Mouse (Mus musculus): ENCODE measurements around the gene Rbm12. TPM values are rescaled to one million over a fixed set of nuclear protein-coding genes. Genes with fewer than 3 reads are reported as not detected.
"Not testable (repeated sequence)": the region's sequence is repeated elsewhere in the genome, so short reads cannot be mapped to it uniquely, and the experiment has no call there.

The Rbm12 gene
- polyA plus RNA-seq, 1 experiment from 2014 or later = 25.8 TPM

DNA sequence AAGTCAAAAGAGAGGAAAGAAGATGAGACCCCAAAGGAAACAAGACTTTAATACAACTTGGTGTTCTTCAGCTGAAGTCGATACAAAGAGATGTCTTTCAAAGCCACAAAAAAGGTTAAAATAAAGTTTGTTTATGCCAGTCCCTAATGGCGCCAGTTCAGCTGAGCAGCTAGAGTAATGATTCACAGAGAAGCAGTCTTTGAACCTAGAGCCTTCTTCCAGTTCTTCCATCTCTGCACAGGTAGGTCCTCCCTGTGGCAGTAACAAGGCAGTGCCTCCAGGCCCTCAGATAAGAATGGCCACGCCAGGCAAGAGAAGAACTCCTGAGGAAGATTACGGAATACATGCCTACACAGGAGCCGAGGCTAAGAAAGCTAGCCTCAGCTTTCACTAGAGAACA, 12.0 kb upstream of the Rbm12 start:
- no peak overlapping the region for H3K9ac ChIP-seq
- WGBS = 87% methylated on average over 5 of the region's 5 CpGs
- no peak overlapping the region for H3K4me3 ChIP-seq (replicated peaks)
- H3K4me2 ChIP-seq (replicated peaks) = no peak overlapping the region
- no peaks in the 10 kb centered on the region for H3K4me1 ChIP-seq (replicated peaks)
- no peaks in the 10 kb centered on the region for H3K27me3 ChIP-seq (replicated peaks)
- H3K36me3 ChIP-seq = 0 out of 2 replicates have a peak, but pooled peaks cover 4% of the 10 kb centered on the region
- no peaks in the 10 kb centered on the region for H3K9me3 ChIP-seq
- no peak for ATAC-seq
- no peak overlapping the region for H3K27ac ChIP-seq

DNA sequence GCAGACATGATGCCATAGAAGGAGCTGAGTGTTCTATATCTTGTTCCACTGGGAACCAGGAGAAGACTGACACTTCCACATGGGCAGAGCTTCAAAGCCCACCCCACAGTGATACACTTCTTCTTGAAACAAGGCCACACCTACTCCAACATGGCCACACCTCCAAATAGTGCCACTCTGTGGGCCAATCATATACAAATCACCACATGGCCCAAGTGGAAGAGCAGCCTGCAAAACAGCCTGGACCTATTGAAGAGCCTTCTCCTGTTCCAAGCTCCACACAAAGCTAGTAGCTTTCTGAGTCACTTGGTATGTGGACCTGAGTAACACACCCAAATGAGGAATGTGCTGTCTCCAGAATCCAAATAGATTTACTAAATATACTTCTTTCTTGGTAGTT, 7.8 kb upstream of the Rbm12 start:
- H3K4me2 ChIP-seq (replicated peaks) = no peak overlapping the region
- H3K9me3 ChIP-seq = no peaks in the 10 kb centered on the region
- H3K4me1 ChIP-seq (replicated peaks) = no peaks in the 10 kb centered on the region
- H3K27ac ChIP-seq = no peak overlapping the region
- H3K4me3 ChIP-seq (replicated peaks) = no peak overlapping the region
- H3K27me3 ChIP-seq (replicated peaks) = no peaks in the 10 kb centered on the region
- no peak overlapping the region for H3K9ac ChIP-seq
- no peak for ATAC-seq
- 0 out of 2 replicates have a peak, but pooled peaks cover 4% of the 10 kb centered on the region for H3K36me3 ChIP-seq

DNA sequence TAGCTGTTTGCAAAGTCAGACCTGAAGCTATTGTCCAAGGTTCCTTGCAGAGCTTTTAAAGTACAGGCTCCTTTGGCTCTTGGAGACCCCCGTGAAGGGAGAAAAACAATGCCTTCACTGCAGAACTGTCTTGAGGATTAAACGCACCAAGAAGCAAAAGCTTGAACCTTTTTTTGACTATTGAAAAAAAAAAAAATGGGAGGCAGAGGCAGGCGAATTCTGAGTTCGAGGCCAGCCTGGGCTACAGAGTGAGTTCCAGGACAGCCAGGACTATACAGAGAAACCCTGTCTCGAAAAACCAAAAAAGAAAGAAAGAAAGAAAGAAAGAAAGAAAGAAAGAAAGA, 274 bp upstream of the Rbm12 start:
- 26% methylated on average over 5 of the region's 5 CpGs for WGBS
- H3K4me1 ChIP-seq (replicated peaks); H3K9me3 ChIP-seq; H3K36me3 ChIP-seq; H3K27me3 ChIP-seq (replicated peaks): not testable (repeated sequence)
- peak overlapping the region; percentile 99 for H3K9ac ChIP-seq
- peak; percentile 1; the same call in 1 of the 2 replicates for ATAC-seq
- 0 out of 2 replicates have a peak overlapping the region, but pooled peaks have one; percentile 90 for H3K27ac ChIP-seq
- peak overlapping the region; percentile 90 for H3K4me3 ChIP-seq (replicated peaks)
- peak overlapping the region; percentile 55 for H3K4me2 ChIP-seq (replicated peaks)

DNA sequence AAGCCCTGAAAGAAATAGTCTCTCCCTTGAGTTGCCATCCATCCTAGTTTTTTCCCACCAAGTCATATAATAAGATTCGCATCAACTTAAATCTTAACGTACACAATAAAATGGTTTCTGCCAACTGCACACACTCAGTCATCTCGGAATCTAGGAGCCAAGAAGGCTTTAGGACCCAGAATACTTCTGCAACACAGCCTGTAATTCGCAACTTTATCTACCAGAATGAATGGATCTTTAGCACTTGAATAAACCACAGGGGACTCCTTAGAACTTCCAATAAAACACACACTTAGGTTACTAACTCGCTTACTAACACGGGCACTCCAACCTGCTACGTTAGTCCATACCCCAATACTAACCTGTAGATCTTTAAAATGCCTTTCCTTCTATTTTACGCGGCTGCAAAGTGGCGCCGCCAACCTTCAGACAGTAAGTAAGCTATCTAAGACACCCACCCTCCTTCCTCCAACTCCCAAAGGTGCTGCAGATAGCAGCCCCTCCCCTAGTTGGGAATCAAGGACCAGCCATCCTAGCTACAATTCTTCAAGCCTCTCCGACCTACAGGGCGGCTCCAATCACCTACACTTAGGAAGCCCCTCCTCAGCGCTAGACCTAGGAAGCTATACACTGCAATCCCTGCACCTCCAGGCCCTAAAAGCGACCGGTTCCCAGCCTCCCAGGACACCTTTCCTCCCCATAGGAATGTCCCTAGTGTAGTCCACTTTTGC, 986 bp downstream of the Rbm12 start:
- H3K9ac ChIP-seq = peak overlapping the region; percentile 99
- 0 out of 2 replicates have a peak, but pooled peaks cover 9% of the 10 kb centered on the region for H3K4me1 ChIP-seq (replicated peaks)

DNA sequence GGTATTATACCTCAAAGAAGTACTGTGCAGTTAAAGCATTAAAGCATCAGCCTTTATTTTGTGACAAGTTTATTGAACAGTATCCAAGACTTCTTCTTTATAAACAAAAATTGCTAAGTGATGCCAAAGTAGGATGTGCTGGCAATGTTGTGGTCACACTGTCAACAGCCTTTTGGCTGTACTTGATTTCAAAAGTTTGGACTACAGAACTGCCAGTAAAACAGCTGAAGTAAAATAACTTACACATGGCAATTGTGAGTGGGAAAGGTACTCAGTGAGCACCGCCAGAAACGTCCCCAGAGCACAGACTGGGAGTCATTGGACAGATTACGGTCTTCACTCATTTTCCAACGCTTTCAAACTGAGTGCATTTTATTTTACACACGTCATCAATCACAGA, 19.9 kb downstream of the Rbm12 start:
- Histone ChIP-seq H3K4me3 (replicated peaks) (no peak overlapping the region), H3K4me2 (replicated peaks) (no peak overlapping the region), H3K9me3 (no peaks in the 10 kb centered on the region), H3K27me3 (replicated peaks) (no peaks in the 10 kb centered on the region), H3K9ac (no peak overlapping the region), H3K36me3 (peaks cover 23% of the 10 kb centered on the region), H3K27ac (no peak overlapping the region), H3K4me1 (replicated peaks) (no peaks in the 10 kb centered on the region)
- 75% methylated on average over 5 of the region's 5 CpGs for WGBS
- ATAC-seq = no peak

More for the DNA sequence above, 986 bp downstream of the Rbm12 start:
- peak overlapping the region; percentile 55 for H3K4me2 ChIP-seq (replicated peaks)
- H3K4me3 ChIP-seq (replicated peaks) = peak overlapping the region; percentile 90
- peak; percentile 76 for ATAC-seq
- H3K27me3 ChIP-seq (replicated peaks) = no peaks in the 10 kb centered on the region
- peak overlapping the region; percentile 90 for H3K27ac ChIP-seq
- H3K36me3 ChIP-seq = no peaks in the 10 kb centered on the region
- no peaks in the 10 kb centered on the region for H3K9me3 ChIP-seq
- WGBS = under 1% methylated on average over 16 of the region's 16 CpGs

DNA sequence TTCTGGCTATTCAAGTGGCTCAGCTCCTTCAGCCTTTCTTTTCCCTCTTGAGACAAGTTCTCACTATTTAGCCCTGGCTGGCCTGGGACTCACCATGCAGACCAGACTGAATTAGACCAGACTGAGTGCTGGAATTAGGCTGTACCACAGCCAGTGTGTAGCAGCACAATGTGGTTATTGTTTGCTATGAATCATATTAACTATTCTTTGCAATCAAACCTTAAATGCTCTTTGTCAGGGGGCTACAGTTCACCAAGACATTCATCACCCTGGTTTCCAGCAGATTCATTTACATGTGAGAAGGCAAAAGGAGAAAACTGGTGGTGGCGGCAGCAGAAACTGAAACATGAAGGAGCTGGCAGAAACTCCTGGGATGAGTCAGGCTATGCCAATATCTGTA, 22.0 kb downstream of the Rbm12 start:
- Histone ChIP-seq H3K9ac (no peak overlapping the region), H3K4me2 (replicated peaks) (no peak overlapping the region), H3K9me3 (no peaks in the 10 kb centered on the region), H3K4me3 (replicated peaks) (no peak overlapping the region), H3K27me3 (replicated peaks) (no peaks in the 10 kb centered on the region), H3K4me1 (replicated peaks) (no peaks in the 10 kb centered on the region), H3K27ac (no peak overlapping the region), H3K36me3 (peaks cover 6% of the 10 kb centered on the region; the same call in 1 of the 2 replicates)
- WGBS = 91% methylated on average over 1 of the region's 1 CpGs
- no peak for ATAC-seq

DNA sequence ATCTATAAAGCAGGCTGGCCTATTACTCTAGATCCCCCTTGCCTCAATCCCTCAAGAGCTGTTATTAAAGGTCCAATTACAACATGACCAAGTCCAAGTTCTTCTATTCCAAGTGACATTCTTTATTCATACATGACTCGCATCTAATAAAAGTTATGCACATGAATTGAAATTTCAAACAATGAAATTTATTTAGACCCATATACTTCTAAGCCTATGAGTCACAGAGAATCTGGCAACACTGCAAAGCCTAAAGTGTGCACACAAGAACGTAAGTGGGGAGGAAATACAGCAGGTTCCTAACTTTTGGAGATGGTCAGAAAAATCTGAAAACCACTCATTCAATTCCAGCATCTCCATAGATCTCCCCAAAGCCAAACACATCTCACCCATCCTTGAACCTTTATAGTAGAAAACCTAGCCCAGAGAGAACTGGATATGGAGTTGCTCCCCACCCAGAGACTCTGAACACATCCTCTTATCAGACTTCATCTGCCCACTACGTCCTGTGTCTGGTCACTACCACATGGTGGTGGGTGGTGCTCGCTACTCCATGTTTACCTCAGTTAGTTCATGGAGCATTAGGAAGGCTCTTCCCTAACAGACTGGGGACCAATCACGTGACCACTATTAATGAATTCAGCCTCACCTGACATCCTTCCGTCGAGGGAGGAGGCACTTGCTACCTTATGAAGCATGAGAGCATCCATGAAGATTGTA, 24.2 kb downstream of the Rbm12 start:
- H3K4me2 ChIP-seq (replicated peaks) = no peak overlapping the region
- 88% methylated on average over 7 of the region's 7 CpGs for WGBS
- H3K4me3 ChIP-seq (replicated peaks) = no peak overlapping the region
- H3K27ac ChIP-seq = no peak overlapping the region
- no peaks in the 10 kb centered on the region for H3K4me1 ChIP-seq (replicated peaks)
- peaks cover 6% of the 10 kb centered on the region; the same call in 1 of the 2 replicates for H3K36me3 ChIP-seq
- no peak for ATAC-seq
- no peaks in the 10 kb centered on the region for H3K9me3 ChIP-seq
- no peaks in the 10 kb centered on the region for H3K27me3 ChIP-seq (replicated peaks)
- H3K9ac ChIP-seq = no peak overlapping the region

DNA sequence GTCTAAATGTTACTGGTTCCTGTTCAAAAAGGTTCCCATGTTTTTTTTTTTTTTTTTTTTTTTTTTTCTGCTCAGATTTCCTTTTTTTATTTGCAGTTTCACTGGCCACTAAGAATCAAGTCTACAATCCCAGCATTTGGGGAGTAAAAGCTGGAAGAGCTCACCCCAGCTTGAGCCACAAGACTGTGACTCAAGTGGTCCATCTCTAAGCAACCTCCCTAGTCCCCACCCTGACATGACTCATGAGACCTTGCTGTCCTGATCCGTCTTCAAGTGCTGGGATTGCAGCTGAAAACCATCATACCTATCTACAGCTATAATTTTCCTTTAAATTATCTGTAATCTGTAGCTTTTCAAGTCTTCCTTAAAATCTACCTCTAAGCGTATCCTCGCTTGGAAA, 27.2 kb downstream of the Rbm12 start:
- Histone ChIP-seq H3K36me3 (peaks cover 1% of the 10 kb centered on the region; the same call in 1 of the 2 replicates), H3K27ac (no peak overlapping the region), H3K4me1 (replicated peaks) (peaks cover 7% of the 10 kb centered on the region; the same call in 1 of the 2 replicates), H3K27me3 (replicated peaks) (no peaks in the 10 kb centered on the region), H3K9ac (no peak overlapping the region), H3K9me3 (no peaks in the 10 kb centered on the region), H3K4me2 (replicated peaks) (no peak overlapping the region), H3K4me3 (replicated peaks) (no peak overlapping the region)
- 85% methylated on average over 3 of the region's 3 CpGs for WGBS
- no peak for ATAC-seq

DNA sequence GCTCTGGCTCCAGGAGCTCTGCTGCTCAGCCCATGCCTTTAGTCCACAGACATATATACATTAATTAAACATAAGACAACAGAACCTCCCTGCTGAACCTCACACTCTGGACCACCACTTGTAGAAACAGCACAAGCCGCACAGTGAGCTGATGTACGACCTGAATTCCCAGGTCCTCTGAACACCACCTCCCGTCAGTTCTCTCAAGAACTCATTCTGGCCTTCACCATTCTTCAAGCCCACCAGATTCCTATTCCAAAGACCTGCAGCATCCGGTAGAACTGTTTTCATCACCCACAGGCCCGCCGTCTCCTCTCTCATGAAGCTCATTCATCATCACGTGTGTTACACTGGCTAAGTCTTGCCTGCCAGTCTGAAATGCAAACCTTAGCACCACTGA, 31.4 kb downstream of the Rbm12 start:
- Histone ChIP-seq H3K9me3 (no peaks in the 10 kb centered on the region), H3K27ac (no peak overlapping the region), H3K4me2 (replicated peaks) (no peak overlapping the region), H3K27me3 (replicated peaks) (no peaks in the 10 kb centered on the region), H3K4me1 (replicated peaks) (peaks cover 8% of the 10 kb centered on the region; the same call in 1 of the 2 replicates), H3K36me3 (peaks cover 34% of the 10 kb centered on the region), H3K9ac (no peak overlapping the region), H3K4me3 (replicated peaks) (no peak overlapping the region)
- WGBS = 66% methylated on average over 7 of the region's 7 CpGs
- ATAC-seq = no peak

DNA sequence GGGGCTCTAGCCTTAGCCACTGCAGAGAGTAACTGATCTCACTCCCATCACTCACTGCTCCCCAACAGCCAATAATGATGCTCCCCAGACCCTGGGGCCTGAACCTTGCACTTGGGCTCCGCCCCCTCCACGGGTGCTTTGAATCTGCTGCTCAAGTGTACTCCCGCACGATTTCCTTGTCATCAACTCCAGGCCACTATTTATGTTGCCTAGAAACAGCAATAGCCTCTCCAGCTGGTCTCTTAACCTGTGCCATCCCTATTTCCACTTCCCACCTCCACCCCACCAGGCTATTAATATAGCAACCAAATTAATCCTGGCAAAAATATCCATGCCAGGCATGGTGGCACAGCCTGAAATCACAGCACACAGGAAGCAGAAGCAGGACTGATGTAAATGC, 32.1 kb downstream of the Rbm12 start:
- WGBS = 35% methylated on average over 4 of the region's 4 CpGs
- no peak overlapping the region for H3K4me2 ChIP-seq (replicated peaks)
- H3K4me3 ChIP-seq (replicated peaks) = no peak overlapping the region
- peaks cover 34% of the 10 kb centered on the region for H3K36me3 ChIP-seq
- peaks cover 8% of the 10 kb centered on the region; the same call in 1 of the 2 replicates for H3K4me1 ChIP-seq (replicated peaks)
- no peak overlapping the region for H3K27ac ChIP-seq
- peak; percentile 58 for ATAC-seq
- no peak overlapping the region for H3K9ac ChIP-seq
- H3K9me3 ChIP-seq = no peaks in the 10 kb centered on the region
- H3K27me3 ChIP-seq (replicated peaks) = no peaks in the 10 kb centered on the region

DNA sequence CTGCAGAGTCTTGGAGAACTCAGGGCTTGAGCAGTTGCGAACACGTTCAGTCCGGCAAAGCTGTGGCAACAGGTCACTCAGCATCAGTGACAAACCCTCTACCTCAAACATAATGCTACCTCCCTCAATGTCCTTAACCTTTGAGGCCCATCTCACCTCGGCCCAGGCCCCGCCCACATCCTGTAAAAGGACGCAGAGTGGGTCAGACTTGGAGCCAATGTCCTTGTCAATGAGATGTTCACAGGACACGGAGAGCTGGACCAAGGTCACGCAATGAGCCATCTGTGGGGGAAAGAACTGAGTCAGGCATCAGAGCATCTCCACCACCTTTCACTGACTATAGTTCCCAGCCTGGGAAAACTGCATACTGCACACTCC, 32.6 kb downstream of the Rbm12 start:
- no peak overlapping the region for H3K9ac ChIP-seq
- no peaks in the 10 kb centered on the region for H3K9me3 ChIP-seq
- no peak overlapping the region for H3K27ac ChIP-seq
- peaks cover 34% of the 10 kb centered on the region for H3K36me3 ChIP-seq
- H3K4me3 ChIP-seq (replicated peaks) = no peak overlapping the region
- H3K4me1 ChIP-seq (replicated peaks) = peaks cover 8% of the 10 kb centered on the region; the same call in 1 of the 2 replicates
- no peak overlapping the region for H3K4me2 ChIP-seq (replicated peaks)
- peak; percentile 13; the same call in 1 of the 2 replicates for ATAC-seq
- H3K27me3 ChIP-seq (replicated peaks) = no peaks in the 10 kb centered on the region
- 80% methylated on average over 8 of the region's 8 CpGs for WGBS

DNA sequence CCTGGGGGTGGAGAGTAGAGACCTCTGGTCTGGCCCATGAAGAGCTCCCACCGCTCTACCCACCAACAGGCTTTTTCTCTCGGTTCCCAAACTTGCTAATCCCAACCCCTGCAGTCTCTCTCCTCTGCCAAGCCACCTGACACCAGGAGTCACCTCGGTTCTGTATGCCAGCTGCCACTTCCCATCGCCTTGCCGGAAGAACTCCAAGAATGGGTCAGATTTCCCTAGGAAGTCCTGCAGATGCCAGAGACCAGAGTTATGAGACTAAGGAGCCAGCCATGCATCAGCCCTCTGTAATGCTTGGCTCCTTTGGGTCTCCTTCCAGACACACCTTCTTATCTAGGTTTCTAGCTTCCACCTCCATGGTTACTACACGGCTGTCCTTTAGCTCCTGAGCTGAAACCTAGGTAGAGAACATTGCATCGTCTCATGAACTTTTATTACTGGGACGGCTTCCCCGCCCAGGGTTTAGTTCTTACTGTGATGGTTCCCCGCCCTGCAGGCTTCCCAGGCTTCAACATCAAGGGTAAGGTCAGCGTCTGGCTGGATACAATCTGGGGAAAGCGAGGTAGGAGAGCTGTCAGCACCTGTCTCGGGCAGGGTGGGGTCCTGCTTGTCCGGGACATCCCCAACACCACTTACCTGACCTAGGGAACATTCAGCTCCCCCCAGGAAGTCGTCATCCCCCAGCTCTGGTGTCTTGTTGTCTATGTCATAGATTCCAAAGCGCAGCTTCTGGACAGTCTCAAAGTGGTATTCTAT, 33.2 kb downstream of the Rbm12 start:
- Histone ChIP-seq H3K4me2 (replicated peaks) (no peak overlapping the region), H3K27me3 (replicated peaks) (no peaks in the 10 kb centered on the region), H3K4me3 (replicated peaks) (no peak overlapping the region), H3K9ac (no peak overlapping the region), H3K4me1 (replicated peaks) (peaks cover 8% of the 10 kb centered on the region; the same call in 1 of the 2 replicates), H3K9me3 (no peaks in the 10 kb centered on the region), H3K27ac (no peak overlapping the region), H3K36me3 (peaks cover 40% of the 10 kb centered on the region)
- ATAC-seq = no peak
- 85% methylated on average over 16 of the region's 16 CpGs for WGBS

All from intestine, embryonic 15.5 days (tissue).